Mouse (Mus musculus): ENCODE measurements around the gene Gtpbp8.

Gene Gtpbp8

GRCm38 (mm10) chr16:44690501-44690900, 55.7 kb downstream of the Gtpbp8 start:
- no peak for DNase-seq (ENCODE audit: low read depth, low spot score)

DNA sequence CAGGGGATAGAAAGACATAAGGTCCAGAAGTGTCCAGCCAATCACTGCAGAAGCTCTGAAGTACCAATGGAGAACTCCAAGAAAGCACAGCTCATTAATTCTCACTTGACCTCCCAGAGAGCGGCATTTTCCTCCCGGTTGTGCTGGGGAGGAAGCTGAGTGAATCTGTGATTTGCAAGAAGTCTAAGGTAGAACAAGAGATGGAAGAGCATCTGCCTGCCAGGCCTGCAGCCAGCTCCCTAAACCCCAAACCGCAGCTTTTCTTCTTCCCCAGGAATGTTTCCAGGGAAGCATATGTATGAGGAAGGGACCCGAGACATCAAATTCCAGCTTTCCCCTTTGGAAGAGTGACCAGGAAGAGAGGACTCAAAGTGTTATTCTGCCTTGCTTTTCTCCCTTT, 57.7 kb downstream of the Gtpbp8 start:
- no peak for DNase-seq (ENCODE audit: low read depth, low spot score)

- no peak for DNase-seq (ENCODE audit: low read depth, low spot score)
Observed at GRCm38 (mm10) chr16:44687719-44688420, 58.3 kb downstream of the Gtpbp8 start.

GRCm38 (mm10) chr16:44686991-44687718, 59.0 kb downstream of the Gtpbp8 start:
- DNase-seq (ENCODE audit: low read depth, low spot score): no peak
